Mouse (Mus musculus) ovary, adult 18-20 months (tissue): ENCODE measurements around the gene Hps3.
"Not testable (repeated sequence)": the region's sequence is repeated elsewhere in the genome, so short reads cannot be mapped to it uniquely, and the experiment has no call there.

Experiments
- DNase-seq: peaks from one replicate; pipeline ENCODE4 v3.0.0; 2022; ENCODE audit warnings: low spot score, mixed read lengths

Gene Hps3

GRCm38 (mm10) chr3:20034719-20035404 is at the start of gene Hps3:
Gene Hps3 (minus strand): TSS chr3:20035315.
- peak; percentile 75 for DNase-seq

GRCm38 (mm10) chr3:20082161-20082560 is 47.0 kb upstream of the Hps3 start:
- no peak for DNase-seq

GRCm38 (mm10) chr3:20076145-20077053 is 41.3 kb upstream of the Hps3 start:
- no peak for DNase-seq

GRCm38 (mm10) chr3:20058197-20058541 is 23.1 kb upstream of the Hps3 start:
- no peak for DNase-seq

DNA sequence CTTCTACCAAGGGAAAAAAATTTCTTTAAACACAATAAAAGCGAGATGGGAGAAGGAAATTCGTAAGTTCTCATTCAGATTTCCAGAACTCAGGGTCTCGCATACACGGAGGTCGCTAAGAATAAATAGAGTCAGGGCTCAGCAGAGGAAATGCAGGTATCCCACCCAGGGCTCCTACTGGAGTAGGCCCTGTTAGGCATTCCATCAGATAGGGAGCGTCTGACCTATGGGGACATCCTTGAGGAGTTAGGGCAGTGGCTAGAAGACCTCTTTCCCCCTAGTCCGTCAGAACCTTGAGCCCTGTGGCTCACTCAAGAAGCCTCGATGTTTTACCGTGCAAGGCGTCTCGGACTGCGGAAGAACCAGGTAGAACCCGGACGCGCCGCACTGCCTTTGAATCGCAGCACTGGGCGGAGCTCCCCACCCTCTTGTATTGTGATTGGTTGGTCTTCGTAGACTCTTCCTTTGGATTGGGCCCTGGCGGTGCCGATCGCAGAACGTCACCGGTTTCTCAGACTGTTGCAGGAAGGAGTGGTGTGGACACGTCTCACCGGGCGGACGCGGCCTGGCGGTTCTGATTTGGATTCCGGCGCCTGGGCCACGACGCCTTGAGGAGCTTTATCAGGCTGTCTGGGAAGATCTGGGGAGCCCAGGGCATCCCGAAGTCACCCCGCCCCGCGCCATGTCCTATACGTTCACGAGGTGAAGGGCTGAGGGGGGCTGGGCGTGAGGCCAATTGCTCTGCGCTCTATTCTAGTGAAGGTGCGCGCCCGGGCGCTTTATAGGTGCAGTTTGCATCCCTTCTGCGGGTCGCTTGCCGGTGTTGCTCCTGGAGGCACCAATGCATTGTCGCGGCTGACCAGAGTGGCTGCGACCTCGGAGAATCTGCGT is 22.4 kb upstream of the Hps3 start, which contains the start of gene Hltf:
TSS of gene Hltf (plus strand) at position 506 of the 891 bp plus-strand sequence.
- DNase-seq = peak; percentile 89

DNA sequence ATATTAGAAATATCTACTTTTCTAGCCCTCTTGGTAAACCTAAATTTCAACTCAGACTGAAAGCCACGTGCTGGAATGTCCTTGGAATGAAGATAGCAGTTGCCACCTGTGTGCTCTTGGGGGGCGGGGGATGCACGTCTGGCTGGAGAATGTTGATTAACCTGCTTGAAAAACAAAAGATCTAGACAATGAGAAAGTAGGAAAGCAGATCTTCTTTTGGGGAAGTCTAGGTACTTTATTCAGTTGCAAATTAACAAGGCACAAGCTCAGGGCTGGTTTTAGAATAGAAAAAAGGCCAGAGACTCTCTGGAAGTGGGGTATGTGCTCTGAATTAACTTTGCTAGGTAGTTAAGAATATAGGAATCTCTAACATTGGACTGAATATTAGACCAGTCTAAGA is 9.6 kb upstream of the Hps3 start:
- DNase-seq = not testable (repeated sequence)

- not testable (repeated sequence) for DNase-seq
Measured at GRCm38 (mm10) chr3:20041461-20041860, 6.3 kb upstream of the Hps3 start.

GRCm38 (mm10) chr3:20036069-20036468 is 954 bp upstream of the Hps3 start:
- no peak for DNase-seq

GRCm38 (mm10) chr3:20033761-20034718 is 1.1 kb downstream of the Hps3 start:
- no peak for DNase-seq

DNA sequence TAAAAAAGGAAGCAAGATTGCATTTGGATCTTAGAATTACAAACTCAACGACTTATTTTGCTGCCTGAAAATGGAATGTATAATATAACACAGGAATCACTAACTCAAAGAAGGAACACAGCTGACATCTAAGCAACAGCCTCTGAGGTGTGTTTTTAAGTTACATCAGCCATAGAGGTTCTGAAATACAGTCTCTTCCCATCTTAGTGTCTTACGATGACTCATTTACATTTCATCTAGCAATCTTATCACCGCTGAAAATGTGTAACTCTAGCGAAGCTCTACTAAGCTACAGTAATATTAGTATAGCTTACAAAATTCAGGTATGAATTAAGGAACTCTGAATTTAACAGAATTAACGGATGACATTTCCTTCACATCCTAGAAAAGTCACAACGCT is 4.3 kb downstream of the Hps3 start:
- no peak for DNase-seq

- DNase-seq = no peak
Measured at GRCm38 (mm10) chr3:20028640-20029039, 6.5 kb downstream of the Hps3 start.

DNA sequence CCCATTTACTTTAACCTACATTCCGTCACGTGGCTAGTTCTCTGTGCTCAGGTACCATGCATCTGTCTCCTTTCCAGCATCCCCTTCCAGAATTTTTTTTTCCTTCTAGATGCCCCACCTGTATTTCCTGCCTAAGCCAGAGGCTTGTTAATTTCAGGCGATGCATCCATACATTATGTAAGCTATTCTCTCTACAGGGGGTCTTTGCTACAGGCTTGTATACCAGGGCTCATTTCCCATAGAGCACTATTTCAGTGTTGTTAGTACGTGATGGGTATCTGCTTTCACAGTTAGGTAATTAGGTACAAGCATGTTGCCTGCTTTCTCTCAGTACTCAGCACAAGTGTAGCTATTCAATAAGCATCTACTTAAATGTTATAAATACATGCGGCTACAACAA is 7.3 kb downstream of the Hps3 start:
- no peak for DNase-seq

GRCm38 (mm10) chr3:20026996-20027689 is 8.0 kb downstream of the Hps3 start:
- no peak for DNase-seq

DNA sequence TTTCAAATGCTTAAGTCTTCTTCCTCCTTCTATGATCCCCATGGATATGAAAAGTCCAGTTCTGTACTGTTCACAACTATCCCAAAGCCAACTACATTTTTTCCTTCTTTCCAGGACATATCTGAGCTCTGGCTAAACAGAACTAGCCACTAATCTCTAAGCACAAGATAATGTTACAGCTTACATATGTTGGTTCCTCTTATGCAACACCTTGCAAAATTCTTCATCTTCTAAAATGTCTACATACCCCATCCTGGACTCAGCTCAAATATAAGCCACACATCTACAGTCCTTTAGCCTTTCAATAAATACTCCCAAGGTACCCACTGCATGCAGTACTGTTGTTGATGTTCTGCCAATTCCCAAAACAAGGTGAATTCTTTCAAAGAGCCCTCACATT is 8.6 kb downstream of the Hps3 start:
- no peak for DNase-seq

DNA sequence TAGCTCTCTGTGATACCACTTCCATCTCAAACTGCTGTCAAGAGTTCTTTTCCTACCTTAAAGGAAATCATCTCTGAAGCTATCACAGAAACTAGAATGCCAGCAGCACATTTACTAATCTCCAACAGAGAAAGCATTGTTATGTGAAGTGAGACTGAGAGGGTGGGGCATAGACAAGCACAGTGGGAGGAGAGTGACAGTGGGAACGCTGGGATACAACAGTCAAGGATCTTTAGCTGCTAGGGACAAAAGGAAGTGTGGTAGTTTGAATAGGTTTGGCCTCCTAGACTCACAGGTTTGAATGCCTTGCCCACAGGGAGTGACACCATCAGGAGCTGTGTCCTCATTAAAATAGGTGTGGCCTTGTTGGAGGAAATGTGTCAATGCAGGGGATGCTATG is 11.3 kb downstream of the Hps3 start:
- no peak for DNase-seq

DNA sequence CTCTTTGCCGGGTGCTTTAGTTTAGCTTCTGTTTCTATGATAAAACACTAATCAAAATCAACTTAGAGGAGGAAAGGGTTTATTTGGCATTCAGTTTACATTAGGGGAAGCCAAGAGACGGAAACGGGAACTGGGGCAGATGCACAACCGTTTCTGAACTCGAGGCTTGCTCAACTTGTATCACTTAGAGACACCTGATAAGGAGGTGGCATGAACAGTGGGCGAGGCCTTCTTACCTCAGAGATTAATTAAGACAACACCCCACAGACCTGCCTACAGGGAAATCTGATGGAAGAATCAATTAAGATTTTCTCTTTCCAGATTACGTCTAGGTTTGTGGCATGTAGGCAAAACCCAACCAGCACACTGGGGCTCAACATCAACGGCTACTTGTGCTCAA is 17.0 kb downstream of the Hps3 start:
- no peak for DNase-seq

- no peak for DNase-seq
Measured at GRCm38 (mm10) chr3:20014454-20014853, 20.7 kb downstream of the Hps3 start.

- DNase-seq = not testable (repeated sequence)
Measured at GRCm38 (mm10) chr3:20010905-20011304, 24.2 kb downstream of the Hps3 start.

- no peak for DNase-seq
Measured at GRCm38 (mm10) chr3:20010464-20010863, 24.7 kb downstream of the Hps3 start.

GRCm38 (mm10) chr3:20007759-20008158 is 27.4 kb downstream of the Hps3 start:
- no peak for DNase-seq
